Mouse (Mus musculus): ENCODE data around the gene Plod3. TPM values are rescaled to one million over a fixed set of nuclear protein-coding genes. Genes with fewer than 3 reads are reported as not detected.

Gene Plod3
- polyA plus RNA-seq, 1 experiment from 2014 or later = 28.1 TPM

MicroRNAs within 50 kb of the gene (microRNA counts, 519-probe panel; counts per million panel counts)
- not detected for microRNA mmu-miR-702

Small RNA genes lying within 50 kb of the gene (microRNA-seq; reads per million reads assigned to microRNA genes)
- gene Mir702 = 144 reads per million, percentile 60 among the genes with 10 or more reads in this experiment

Other genes starting within 250 kb of the Plod3 start
- gene Col26a1, start 103.8 kb upstream of the Plod3 start, polyA plus RNA-seq (2014; fragmentation: Nextera tagmentation; extraction: Ambion mirVana) = 8.3 and 16.2 TPM in 2 replicates
- 133 and 143 TPM in 2 replicates for gene Ift22, start 78.9 kb upstream of the Plod3 start, polyA plus RNA-seq (2014; fragmentation: Nextera tagmentation; extraction: Ambion mirVana)
- 440 and 487 TPM in 2 replicates for gene Fis1, start 33.7 kb upstream of the Plod3 start, polyA plus RNA-seq (2014; fragmentation: Nextera tagmentation; extraction: Ambion mirVana)
- 0.13 and 0.31 TPM in 2 replicates for gene Cldn15, start 20.4 kb upstream of the Plod3 start, polyA plus RNA-seq (2014; fragmentation: Nextera tagmentation; extraction: Ambion mirVana)
- 94.0 and 117 TPM in 2 replicates for gene Znhit1, start 1.0 kb downstream of the Plod3 start, polyA plus RNA-seq (2014; fragmentation: Nextera tagmentation; extraction: Ambion mirVana)
- gene Vgf, start 39.4 kb downstream of the Plod3 start, polyA plus RNA-seq (2014; fragmentation: Nextera tagmentation; extraction: Ambion mirVana) = 4.8 and 6.9 TPM in 2 replicates
- gene Ap1s1, start 59.1 kb downstream of the Plod3 start, polyA plus RNA-seq (2014; fragmentation: Nextera tagmentation; extraction: Ambion mirVana) = 214 and 238 TPM in 2 replicates
- 0.26 and 0.28 TPM in 2 replicates for gene Serpine1, start 85.2 kb downstream of the Plod3 start, polyA plus RNA-seq (2014; fragmentation: Nextera tagmentation; extraction: Ambion mirVana)
- gene Trim56, start 129.2 kb downstream of the Plod3 start, polyA plus RNA-seq (2014; fragmentation: Nextera tagmentation; extraction: Ambion mirVana) = 1.5 and 2.8 TPM in 2 replicates
- not detected in 2 replicates for gene Muc3, start 162.3 kb downstream of the Plod3 start, polyA plus RNA-seq (2014; fragmentation: Nextera tagmentation; extraction: Ambion mirVana)
- gene Muc3a, start 225.4 kb downstream of the Plod3 start, polyA plus RNA-seq (2014; fragmentation: Nextera tagmentation; extraction: Ambion mirVana) = 0.14 and 0.30 TPM in 2 replicates